Mouse (Mus musculus): ENCODE results near the gene Timd4.

The Timd4 gene

DNA sequence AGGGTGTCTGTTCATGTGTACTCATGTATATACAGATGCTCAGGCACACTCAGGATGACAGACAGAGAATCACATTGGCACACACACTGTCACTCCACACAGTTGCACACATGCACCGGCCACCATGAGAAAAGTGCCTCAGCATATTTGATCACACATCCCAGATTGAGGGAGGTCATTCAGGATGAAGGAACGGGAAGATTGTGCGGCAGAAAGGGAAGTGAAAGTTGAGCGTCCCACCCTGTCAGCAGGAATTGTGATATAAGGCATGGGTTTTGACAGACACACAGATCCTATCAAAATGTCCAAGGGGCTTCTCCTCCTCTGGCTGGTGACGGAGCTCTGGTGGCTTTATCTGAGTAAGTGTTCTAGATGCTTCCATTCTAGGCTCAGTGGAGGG lies at the start of gene Timd4:
Gene Timd4 (plus strand): TSS at position 290 of the 400 bp plus-strand sequence.
- no peak for DNase-seq

DNA sequence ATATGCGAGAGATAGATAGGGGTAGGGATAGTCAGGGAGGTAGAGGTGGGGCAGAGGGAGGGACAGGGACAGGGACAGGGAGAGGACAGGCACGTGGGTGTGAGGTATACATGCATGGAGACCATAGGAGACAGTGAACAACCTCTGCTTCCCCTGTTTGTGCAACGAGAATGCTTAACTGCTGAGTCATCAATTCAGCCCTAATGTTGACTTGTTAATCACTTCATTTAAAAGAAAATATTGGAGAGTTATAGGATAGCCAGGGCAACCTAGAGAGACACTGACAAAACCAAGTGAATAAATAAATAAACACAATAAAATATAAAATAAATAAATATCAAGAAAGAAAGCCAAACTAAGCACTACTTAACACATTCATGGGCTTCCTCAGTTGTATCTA lies 33.7 kb upstream of the Timd4 start:
- no peak for DNase-seq

DNA sequence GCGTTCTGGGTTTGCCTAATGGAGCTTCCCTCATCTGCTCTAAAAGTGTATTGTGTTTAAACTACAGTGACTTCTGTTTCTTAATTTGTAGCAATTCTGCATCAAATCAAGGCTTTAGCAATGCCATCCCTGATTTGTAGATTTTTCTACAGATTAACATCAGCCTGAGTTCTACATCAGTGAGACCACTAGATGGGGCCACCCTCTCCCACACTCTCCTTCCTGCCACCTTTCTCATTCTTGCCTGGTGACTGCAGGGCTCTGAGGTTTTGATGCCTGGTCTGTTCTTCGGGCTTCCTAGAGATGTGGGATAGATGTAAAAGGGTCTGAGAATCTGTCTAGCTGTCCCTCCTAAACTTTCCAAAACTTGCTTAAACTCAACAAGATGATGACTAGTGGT lies 30.8 kb upstream of the Timd4 start:
- DNase-seq = no peak

DNA sequence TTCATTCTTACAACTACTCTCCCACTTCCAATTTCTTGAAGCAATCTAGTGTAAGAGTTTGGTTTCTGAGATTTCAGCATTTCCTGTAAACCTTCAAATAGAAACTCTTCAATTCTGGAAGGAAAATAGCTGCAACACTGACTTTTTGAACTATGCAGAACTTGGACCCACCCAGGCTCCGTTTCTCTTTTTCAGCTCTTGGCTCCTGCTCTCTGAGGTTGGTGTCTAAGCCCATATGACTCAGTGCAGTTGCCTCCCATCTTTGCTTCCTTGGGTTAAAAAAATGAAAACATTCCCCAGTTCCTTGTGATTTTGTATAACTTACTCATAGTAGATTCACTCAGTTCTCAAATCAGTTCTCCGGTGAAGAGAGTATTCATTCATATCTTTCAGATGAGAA lies 6.2 kb upstream of the Timd4 start:
- DNase-seq = no peak

DNA sequence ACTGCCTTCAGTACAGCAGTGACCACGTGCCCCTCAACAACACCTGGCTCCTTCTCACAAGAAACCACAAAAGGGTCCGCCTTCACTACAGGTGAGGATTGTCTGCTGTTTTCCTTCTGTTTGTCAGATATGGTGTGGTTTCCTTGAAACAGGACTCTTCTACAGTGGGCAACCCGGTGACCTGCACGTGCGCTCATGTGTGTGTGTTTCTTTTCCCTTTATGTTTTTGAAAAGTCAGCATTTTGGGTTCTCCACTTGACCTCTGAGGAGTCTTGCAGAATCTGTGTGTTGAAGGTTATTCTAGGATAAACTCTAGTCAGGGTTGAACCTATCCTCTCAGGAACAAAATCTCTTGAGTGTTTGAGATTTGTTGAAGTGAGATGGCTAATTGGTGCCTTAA lies 7.1 kb downstream of the Timd4 start:
- no peak for DNase-seq

- no peak for DNase-seq
These were observed 9.3 kb downstream of the Timd4 start for GRCm38 (mm10) chr11:46819930-46820329.

- DNase-seq = no peak
These were observed 19.7 kb downstream of the Timd4 start for GRCm38 (mm10) chr11:46830348-46830747.

DNA sequence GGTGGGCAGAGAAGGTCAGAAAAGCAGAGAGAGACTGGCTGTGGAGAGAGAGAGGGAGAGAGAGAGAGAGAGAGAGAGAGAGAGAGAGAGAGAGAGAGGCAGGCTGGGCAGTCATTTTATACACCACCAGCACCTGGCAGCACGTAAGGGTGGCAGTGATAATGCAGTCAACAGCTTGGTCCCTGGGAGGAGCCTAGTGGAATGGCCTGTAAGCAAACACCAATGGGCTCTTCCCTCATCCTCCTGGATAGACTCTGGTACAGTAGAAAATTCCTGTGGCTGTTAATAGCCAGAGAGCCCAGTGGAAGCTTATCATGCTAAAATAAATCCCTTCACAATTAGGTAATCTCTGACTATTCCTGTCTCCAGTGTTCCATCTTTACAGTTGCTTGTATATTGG lies 24.5 kb downstream of the Timd4 start:
- no peak for DNase-seq

GRCm38 (mm10) chr11:46842015-46842726 lies 31.6 kb downstream of the Timd4 start:
- no peak for DNase-seq

DNA sequence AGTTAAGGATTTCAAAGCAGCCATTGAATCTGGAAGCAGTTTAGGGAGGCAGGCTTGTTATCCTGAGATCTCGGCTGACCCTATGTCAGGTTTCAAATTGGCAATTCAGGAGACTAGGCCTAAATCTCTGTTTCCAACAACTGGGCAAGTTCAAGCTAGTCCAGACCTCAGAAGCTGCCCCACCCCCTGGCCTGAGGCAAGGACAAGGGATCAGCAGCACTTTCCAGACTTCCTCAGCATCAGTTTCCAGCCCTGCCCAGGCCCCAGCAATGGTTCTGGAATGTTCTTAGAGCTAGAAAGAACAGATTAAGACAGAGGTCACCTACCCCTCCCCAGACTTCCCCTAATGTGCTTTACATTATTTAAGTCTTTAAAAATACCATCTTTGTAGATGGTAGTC lies 36.1 kb downstream of the Timd4 start:
- no peak for DNase-seq

DNA sequence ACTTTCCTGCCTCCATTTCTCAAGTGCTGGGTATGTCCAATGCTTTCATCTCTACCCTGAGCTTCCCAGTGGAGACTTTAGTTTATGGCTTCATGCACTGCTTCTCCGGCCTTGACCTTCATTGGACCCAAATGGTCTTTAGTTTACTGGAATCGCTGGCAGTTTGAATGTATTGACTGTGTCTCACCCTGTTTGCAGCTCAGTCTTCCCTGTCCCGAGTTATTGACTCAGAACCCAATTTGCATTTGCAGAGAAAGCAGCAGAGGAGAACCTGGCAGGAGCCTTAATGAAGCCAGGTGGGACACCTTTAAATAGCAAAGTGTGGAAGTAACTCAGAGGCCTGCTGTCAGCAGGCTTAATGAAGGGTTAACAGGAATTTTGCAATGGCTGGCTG lies 37.2 kb downstream of the Timd4 start:
- DNase-seq = no peak

GRCm38 (mm10) chr11:46848221-46848971 lies 37.8 kb downstream of the Timd4 start:
- DNase-seq = peak in 1 of 2 experiments; percentile 15

- DNase-seq = peak in 1 of 2 experiments; percentile 6
These were observed 54.2 kb downstream of the Timd4 start for GRCm38 (mm10) chr11:46864809-46865208.

DNA sequence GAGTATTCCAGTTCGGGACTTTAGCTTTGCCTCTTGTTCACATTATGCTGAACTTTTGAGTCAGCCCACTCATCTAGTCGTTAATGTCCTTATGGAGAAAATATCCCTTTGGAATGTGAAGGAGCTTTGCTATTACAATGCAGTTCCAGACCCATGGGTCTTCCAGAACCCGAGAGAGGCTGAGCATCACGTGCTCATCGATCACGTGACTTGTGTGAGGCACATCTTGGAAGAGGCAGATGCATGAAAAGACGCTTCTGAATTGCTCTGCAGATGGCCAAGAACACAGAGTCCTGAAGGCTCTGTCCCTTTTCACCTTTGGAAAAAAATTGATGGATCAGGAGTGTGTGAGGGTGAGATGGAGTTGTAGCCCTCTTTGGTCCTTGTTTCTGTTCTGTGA lies 58.0 kb downstream of the Timd4 start:
- DNase-seq = no peak

- DNase-seq = no peak
These were observed 65.2 kb downstream of the Timd4 start for GRCm38 (mm10) chr11:46875774-46876173.

- DNase-seq = no peak
These were observed 71.9 kb downstream of the Timd4 start for GRCm38 (mm10) chr11:46882456-46882855.

GRCm38 (mm10) chr11:46889093-46889492 lies 78.5 kb downstream of the Timd4 start:
- DNase-seq = no peak
